In the genomic region with DNA sequence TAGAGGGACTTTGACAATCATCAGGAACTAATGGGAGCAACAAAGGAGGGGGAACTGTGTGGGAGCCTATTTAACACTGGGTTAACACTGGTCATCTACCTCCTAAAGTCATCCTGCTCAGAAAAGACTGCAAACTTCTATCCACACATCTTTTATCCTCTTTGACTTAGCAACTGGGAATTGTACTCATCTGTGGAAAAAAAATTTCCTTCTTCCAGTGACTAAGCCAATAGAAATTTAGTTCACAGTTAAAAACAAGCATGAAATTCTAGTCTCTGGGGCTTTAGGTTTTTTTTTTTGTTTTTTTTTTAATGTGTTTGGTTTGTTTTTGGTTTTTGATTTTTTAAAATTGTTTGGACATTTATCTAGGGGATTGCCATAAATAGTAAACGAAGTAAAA, we compare ENCODE assay signal across 21 mouse cellular contexts.
"Had no signal": no experiment of that assay in that cellular context is flagged by ENCODE, and none has a peak within 500 bp of the region (broad histone marks: within the 10 kb centered on the region; RNA-seq: fewer than 3 reads in every experiment).

No protein-coding gene starts in this region.

- H3K9me3 ChIP-seq: liver, embryonic 13.5 days; megakaryocyte, embryonic 14.5 days; midbrain, embryonic 10.5 days; midbrain, embryonic 13.5 days; neural tube, embryonic 13.5 days had no signal

- H3K36me3 ChIP-seq: liver, embryonic 13.5 days; midbrain, embryonic 10.5 days; midbrain, embryonic 13.5 days had no signal

- H3K27me3 ChIP-seq: liver, embryonic 13.5 days; megakaryocyte, embryonic 14.5 days; midbrain, embryonic 13.5 days; neural tube, embryonic 13.5 days had no signal

- H3K4me2 ChIP-seq: liver, embryonic 13.5 days; midbrain, embryonic 13.5 days; neural tube, embryonic 13.5 days had no signal

- H3K4me1 ChIP-seq: liver, embryonic 13.5 days; megakaryocyte, embryonic 14.5 days; midbrain, embryonic 13.5 days had no signal

- DNase-seq: kidney, adult 2 months; kidney, postnatal 25 days; layer of hippocampus, adult 9-11 months; layer of hippocampus, postnatal 36 days; liver, embryonic 13.5 days; lung, adult 2 months; lung, postnatal 36 days; retina, postnatal 1 day; right cerebral cortex, postnatal 25 days; thymus, postnatal 36 days had no signal

- H3K9ac ChIP-seq: liver, embryonic 13.5 days; midbrain, embryonic 13.5 days; neural tube, embryonic 13.5 days had no signal

- H3K27ac ChIP-seq: kidney, postnatal 0 days; layer of hippocampus, adult 2 months; left cerebral cortex, adult 2 months; liver, embryonic 13.5 days; midbrain, embryonic 10.5 days; midbrain, embryonic 13.5 days; neural tube, embryonic 13.5 days had no signal

- ATAC-seq: intestine, postnatal 0 days; lung, postnatal 0 days; midbrain, embryonic 13.5 days; midbrain, embryonic 16.5 days had no signal

- H3K4me3 ChIP-seq: layer of hippocampus, adult 2 months; left cerebral cortex, adult 2 months; liver, embryonic 13.5 days; megakaryocyte, embryonic 14.5 days; midbrain, embryonic 10.5 days; midbrain, embryonic 13.5 days; myocyte; neural tube, embryonic 13.5 days had no signal
